Mouse (Mus musculus) spleen, postnatal 14 days (tissue): ENCODE results near the gene Cemip.

ENCODE experiments used
- DNase-seq, 2 experiments: peaks; one replicate each; pipeline ENCODE4 v3.0.0; 2021 to 2022; ENCODE audit warnings: low spot score in 2 of 2

Gene Cemip

DNA sequence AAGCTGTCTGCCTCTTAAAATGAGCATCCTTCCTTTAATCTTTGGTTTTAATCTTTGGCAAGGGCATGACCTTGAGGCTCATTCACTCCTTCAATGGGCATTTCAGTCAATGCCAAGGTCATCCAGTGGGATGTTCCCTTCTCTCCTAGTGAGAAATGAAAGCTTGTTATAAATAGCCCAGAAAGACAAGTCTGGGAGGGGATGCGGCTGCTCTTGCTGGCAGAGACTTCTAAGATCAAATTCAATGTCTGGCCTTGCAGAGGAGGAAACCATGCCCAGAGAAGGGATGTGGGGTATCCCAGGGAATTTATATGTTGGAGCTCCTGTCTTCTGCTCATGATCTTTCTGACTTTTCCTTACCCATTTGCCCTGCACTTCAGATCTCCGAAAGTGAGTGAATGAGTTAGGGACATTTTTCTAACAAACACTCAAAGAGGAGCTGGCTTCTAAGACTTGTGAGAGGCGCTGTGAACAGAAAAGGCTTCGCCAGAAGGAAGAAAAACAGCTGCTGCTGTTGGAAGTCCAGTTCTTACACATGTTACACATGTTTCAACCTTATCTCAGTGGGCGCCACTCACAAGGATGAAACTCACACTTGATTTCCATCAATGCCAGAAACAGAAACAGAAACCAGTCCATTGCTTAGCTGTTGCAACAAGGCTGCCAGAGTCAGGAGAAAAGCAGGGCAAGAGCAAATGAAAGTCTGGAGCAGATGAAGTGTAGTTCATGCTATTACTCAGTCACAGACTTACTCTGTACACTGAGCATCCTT lies 120.1 kb downstream of the Cemip start:
- no peak for DNase-seq

GRCm38 (mm10) chr7:83965181-83965580 lies 121.1 kb downstream of the Cemip start:
- DNase-seq, result no peak

- DNase-seq, result no peak
Measured at GRCm38 (mm10) chr7:83952511-83952910, 133.8 kb downstream of the Cemip start.

DNA sequence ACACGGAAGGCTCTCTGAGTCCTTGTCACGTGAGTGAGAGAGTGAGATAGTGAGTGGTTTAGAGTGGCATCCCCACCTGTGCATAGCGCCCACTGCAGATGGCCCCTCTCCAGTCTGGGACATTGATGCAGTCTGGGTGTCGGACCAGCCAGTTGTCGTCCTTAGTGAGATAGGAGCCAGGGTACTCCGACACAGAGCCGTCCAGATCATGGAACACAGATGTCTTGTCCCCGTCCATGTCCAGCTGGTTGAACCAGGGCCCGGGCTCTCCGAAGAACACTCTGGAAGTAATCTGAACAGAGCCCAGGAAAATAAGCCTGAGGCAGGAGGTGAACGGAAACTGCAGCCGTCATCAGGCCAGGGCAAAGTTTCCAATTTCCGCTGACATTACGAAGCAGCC lies 135.0 kb downstream of the Cemip start:
- DNase-seq, result no peak

GRCm38 (mm10) chr7:83949662-83950061 lies 136.6 kb downstream of the Cemip start:
- no peak for DNase-seq

GRCm38 (mm10) chr7:83948743-83949142 lies 137.6 kb downstream of the Cemip start:
- DNase-seq, result no peak

GRCm38 (mm10) chr7:83941701-83942101 lies 144.6 kb downstream of the Cemip start:
- DNase-seq, result no peak

DNA sequence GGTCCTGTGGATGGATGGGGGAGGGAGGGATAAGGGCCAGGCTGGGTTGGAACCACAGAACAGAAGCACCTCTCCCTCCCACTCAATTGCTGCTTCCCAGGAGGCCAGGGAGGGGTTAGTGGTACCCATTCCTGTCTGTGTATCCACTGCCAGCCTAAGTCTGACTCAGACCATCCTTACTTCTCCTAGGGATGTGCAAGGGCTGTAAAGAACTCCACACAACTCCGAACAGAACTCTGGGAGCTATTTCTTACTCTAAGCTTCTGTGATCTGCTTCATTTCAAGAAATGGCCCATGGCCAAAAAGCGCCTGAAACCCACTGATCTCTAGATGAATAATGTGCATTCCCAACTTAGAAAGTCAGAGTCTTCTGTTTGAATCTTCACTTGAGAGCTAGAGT lies 146.2 kb downstream of the Cemip start:
- no peak for DNase-seq

- DNase-seq, result no peak
Measured at GRCm38 (mm10) chr7:83939017-83939721, 147.1 kb downstream of the Cemip start.

GRCm38 (mm10) chr7:83921637-83922036 lies 164.7 kb downstream of the Cemip start:
- DNase-seq, result no peak

DNA sequence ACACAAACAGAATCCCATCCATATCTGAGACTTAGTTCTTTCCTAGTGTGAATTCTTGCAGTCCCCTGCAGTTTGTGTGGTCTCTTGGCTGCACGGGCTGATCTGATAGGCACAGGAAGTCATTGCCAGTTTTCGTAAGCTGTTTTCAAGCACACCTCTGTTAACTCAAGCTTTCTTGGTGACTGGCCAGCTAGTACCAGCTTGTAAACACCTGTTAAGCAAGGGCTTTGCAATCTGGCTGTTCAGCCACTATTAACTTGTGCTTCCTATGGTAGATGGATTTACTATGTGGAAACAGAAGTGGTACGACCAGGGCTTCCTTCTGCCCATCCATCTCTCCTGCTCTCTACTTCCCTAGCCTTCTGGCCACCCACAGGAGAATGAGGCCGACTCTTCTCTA lies 166.1 kb downstream of the Cemip start:
- DNase-seq, result no peak

DNA sequence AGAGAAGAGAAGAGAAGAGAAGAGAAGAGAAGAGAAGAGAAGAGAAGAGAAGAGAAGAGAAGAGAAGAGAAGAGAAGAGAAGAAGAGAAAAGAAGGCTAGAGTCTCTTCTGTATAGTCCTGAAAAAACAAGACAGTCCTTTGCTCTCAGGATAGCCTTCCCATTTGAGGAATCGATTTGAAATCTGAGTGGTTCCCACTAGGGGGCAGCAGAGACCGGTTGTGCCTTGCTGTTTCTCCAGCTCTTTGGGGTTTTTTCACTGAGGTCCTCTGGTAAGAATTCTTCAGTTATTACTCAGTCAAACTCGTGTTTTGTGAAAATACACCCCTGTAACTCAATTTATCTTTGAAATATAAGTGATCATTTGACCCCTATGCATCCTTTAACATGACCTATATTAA lies 171.7 kb downstream of the Cemip start:
- DNase-seq, result peak; percentile 47 to 71

GRCm38 (mm10) chr7:83913995-83914394 lies 172.3 kb downstream of the Cemip start:
- DNase-seq, result no peak

- no peak for DNase-seq
Measured at GRCm38 (mm10) chr7:83913405-83913932, 172.8 kb downstream of the Cemip start.

GRCm38 (mm10) chr7:83911909-83912308 lies 174.4 kb downstream of the Cemip start:
- DNase-seq, result no peak

DNA sequence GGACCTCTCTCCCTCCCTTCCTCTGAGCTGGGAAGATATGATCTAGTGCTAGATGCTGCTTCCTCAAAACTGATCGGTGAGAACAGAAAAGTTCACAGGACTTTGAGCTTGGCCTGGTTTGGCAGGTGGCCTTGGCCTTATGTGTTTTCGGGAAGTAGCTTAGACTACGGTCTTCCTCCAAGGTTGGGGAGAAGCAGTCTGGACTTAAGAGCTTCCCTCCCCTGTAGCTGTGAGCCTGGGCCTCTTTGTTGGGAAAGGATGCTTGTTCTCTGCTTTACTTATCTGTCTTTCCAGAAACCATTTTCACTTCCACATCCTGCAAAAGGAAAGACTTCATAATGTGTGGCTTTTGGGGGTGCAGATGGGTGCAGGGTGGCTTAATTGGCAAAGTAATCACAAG lies 181.5 kb downstream of the Cemip start:
- no peak for DNase-seq

- DNase-seq, result no peak
Measured at GRCm38 (mm10) chr7:83902296-83903145, 183.8 kb downstream of the Cemip start.

DNA sequence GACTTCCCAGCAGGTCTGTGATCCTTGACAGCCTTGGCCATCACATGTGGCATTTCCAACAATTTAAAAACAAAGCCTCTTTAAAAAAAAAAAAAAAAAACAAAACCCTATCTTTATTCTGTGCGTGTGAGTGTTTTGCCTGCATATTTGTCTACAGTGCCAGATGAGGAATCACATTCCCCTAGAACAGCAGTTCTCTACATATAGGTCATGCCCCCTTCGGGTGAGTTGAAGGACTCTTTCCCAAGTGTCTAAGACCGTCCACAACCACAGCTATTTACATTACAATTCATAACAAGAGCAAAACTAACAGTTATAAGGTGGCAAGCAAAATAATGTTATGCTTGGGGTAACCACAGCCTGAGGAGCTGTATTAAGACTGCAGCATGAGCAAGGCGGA lies 184.9 kb downstream of the Cemip start:
- DNase-seq, result no peak

DNA sequence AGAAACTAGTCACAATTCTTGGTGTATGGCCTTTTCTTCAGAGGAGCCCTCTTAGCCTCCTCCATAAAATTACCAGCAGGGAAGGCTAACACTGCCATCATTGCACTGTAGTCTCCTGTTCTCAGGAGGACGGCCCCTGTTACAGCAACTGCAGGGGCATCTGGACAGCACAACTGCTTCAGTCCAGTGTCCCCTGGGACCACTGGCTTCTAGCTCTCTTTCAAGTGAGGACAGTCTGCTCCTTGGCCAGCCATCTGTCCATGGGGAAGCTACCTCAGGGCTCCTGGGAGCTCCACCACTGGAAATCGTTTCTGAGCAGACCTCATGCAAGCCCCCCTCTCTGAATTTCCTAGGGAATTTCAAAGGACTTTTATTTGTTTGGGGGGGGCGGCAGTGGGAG lies 185.8 kb downstream of the Cemip start:
- DNase-seq, result no peak

- no peak for DNase-seq
Measured at GRCm38 (mm10) chr7:83898267-83898666, 188.0 kb downstream of the Cemip start.

DNA sequence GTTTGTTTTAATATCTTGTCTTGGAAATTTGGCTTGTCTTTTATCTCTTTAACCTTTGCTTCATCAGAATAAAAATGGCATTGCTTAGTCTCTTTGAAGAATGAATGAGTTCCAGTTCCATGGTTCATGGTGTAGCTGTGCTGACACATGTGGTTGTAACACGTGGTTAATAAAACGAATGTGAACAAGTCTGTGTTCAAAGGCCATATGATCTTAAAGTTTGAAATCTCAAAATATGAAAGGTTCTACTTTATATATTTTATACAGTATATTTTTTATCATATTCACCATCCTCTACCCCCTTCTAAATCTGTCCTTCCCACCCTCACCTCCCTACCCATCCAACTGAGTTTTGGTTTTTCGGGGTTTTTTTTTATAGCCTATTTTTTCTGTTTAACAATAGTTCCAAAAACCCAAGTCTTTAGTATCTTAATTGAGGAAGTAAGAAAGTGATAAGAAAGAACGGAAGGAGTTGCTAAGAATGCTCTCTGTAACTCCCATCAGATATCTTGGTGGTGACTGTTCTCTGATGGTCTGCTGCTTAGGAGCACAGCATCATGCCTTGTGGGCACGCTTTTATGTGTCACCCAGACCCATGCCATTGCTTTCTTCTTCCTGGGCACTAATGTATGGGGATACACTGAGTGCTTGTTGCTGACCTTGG lies 190.1 kb downstream of the Cemip start:
- no peak for DNase-seq

DNA sequence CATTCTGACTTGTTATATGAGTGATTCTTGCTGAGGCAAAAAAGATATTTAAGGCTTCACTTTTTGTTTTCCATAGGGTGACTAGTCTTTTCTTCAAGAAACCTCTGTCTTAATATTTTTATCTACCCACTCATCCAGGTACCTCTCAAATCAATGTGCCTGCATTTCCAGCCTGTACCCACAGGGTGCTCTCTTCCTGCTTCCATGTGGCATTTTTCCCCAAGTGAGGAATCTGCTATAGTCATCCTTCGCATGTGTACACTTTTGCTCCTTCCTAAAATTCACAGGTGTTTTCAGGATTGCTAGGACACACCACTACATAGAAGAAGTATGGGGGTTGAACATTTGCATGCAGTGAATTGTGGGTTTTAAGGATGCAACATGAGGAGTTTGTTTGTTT lies 192.0 kb downstream of the Cemip start:
- no peak for DNase-seq
